Mouse (Mus musculus) megakaryocyte progenitor cell, adult 5-6 weeks (primary cell): ENCODE data around the gene Cdk10. TPM values are rescaled to one million over a fixed set of nuclear protein-coding genes. Genes with fewer than 3 reads are reported as not detected.

ENCODE experiments used
- ATAC-seq: replicated peaks from 2 replicates; pipeline ENCODE4 v1.8.0; 2016; ENCODE audit warnings: mild to moderate bottlenecking, moderate TSS enrichment, inconsistent platforms; ENCODE audit not compliant: poor library complexity
- total RNA-seq, 2 experiments: library from RNA; stranded (forward) in 1 of 2; stranded (reverse) in 1 of 2; fragments of 157-497, 149-512 nt in 1 of 2; fragments of 200-1000 nt in 1 of 2; gene quantifications; 2 replicates each; pipeline versions ENCODE4 v1.2.3 to v1.2.4; 2015 to 2017

Cdk10 gene
- total RNA-seq, 2 experiments from 2014 or later, result 16.1 to 34.9 TPM

DNA sequence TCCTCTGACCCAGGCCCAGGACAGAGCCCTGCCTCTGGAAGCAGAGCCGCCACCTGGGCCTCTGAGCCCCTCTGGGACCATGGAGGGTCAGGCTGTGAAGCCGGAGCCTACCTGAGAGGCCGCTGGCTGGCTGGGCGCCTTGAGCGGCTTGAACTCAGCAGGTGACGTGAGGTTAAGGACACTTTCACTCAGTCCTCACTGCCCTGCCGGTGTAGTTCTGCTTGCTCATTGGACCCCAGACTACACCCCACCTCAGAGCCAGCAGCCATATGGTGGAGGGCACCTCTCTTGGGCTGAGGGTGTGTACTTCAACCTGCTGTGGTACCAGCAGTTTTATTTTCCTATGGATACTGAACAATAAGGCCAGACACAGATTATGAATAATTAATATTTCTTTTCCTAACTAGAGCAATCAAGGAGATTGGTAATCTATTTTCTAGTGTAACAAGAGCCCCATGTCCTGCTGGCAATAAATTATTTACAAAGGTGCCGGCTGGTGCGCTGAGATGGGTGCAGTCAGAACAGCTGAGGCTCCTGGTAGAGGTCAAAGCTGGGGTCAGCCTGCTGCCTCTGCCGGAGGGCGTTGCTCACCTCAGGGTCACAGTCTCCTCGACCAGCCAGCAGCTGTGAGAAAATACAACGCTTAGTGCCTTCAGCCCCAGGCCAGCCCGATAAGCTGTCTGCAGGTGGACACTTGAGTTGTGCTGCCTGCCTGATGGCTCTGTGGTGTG is 43.4 kb downstream of the Cdk10 start:
- ATAC-seq, result no peak

DNA sequence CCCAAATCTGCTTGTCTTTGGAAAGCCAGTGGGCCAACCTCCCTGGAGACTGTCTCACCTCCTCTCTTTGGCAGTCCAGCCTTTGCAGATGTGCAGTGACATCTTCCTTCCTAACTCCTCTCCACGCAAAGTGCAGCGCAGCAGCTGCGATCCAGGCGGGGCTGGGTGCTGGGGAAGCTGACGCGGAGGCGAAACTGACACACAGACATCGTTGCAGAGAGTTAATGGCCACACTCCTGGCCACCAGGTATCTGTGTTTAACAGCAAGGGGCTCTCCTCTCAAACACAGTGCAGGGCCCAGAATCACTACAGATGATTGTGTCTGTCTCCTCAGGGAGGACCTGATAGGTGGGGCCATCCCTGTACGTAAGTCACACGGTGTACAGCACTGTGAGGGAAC is 46.5 kb downstream of the Cdk10 start:
- no peak for ATAC-seq

DNA sequence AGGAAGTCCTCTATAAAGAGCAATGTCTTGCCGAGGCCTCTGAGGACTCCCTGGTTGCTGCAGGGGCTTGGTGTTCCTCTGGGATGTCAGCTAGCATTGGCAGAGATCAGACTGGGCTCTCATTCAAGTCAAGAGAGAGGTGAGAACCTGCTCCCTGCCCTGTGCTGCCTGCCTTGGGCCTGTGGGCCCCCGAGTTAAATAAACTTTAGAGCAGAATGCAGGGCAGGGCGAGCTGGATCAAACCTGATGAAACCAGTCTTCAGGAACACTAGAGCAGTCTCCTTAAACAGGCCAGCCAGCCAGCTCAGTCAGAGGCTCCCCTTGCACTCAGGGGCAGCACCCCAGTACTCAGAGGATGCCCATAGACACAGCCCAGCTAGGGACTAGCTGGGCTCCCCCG is 47.3 kb downstream of the Cdk10 start:
- ATAC-seq, result no peak

DNA sequence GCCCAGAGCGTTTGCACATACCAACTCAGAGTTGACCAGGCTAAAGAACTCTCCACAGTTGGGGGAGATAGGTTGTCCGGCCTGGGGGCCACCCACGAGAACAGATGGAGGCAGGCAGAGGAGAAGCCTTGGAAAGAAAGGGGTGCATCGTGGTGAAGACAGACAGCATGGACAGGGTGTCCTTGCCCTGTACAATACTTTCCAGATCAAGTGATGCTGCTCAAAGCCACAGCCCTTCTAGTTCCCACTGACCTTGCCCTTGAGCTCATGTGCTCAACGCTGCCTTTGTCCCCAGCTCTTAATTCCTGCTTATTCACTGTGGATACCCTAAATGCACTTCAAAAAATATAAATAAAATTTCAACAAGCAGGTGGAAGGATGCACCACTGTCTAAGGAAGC is 49.8 kb downstream of the Cdk10 start:
- ATAC-seq, result no peak

DNA sequence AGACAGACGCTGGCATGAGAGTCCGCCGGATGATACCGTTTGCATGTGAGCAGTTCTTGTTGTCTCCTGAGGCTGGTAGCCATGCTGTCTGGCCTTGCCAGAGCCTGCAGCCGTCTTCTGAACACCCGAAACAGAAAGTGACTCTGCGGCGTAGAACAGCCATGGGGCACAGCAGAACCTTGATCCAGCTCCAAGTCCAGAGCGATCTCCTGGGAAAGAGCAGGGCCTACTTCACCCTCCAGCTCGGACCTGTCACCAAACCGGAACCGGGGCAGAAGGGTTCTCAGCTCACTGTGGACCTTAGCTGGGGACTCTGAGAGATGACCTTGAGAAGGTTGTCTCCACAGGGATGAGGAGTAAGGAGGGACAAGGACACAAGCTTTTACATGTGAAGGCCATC is 50.5 kb downstream of the Cdk10 start:
- ATAC-seq, result no peak

DNA sequence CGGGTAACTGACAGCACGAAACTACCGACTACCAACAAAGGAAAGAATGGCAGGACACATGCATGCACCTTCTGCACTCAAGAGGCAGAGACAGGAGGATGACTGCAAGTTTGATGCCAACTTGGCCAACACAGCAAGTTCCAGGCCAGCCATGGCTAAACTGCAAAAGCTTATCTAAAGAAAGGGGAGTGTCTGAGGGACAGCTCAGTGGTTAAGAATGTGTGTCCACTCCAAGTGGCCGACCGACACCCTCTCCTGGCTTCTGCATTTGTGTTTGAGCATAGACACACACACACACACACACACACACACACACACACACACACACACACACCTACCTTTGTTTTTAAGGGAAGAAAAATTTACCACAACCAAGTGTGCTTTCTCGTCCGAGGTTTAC is 53.8 kb downstream of the Cdk10 start:
- no peak for ATAC-seq

DNA sequence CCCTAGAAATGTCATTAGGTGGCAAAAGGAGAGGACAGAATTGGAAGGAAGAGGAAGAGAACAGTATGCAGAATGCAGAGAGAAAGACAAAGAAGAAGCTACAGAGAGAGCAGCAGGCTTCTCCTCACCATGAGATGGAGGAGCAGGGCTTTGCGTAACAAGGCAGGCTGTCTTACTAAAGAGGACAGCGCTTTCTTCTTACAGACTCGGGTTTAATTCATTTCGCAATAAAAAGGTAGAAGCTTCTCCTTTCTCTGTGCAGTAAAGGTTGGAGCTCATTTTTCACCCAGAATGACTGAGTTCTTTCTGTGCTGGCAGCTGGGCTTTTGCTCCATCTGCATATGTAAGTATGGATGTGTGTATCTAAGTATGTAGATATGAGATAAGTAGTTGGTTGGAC is 55.2 kb downstream of the Cdk10 start:
- peak; percentile 54 for ATAC-seq

DNA sequence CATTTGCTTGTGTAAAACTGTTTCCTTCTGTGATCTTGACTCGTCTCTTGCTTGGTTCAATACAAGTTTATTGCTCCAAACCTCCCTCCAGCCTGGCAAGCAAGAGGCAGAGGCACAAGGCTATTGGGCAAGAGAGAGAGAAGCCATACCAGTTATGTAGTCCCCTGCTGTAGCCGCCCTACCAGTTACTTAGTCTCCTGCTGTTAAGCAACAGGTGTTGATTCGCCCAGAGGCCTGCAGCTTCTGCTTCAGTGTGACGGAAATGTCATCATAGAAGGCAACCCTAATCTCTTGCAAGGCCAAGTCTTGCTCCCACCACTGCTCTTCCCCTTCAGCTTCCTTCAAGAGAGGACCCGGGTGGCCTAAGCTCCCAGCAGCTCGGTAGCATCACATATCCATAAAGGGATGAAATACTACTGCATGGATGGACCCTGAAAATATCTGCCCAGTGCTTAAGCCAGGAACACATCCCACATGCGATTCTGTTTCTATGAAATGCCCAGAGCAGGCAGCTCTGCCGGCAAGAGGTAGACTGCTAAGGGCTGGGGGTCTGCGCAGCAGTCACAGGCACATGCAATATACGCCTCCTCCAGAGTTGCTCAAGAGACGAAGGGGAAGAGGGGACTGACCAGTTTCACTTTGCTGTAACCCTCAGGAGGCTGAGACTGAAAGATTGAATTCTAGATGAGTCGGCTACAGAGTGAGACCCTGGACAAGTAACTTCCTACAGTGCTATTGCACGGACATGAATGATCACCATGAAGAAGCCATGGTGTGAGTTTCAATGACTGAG is 55.9 kb downstream of the Cdk10 start:
- ATAC-seq, result peak; percentile 89

Other genes with a start within 250 kb of the Cdk10 start
- 76.4 and 79.6 TPM in 2 replicates for gene Ankrd11, start 182.6 kb upstream of the Cdk10 start, total RNA-seq (2015)
- gene Ankrd11, start 182.6 kb upstream of the Cdk10 start, total RNA-seq (2017), result 69.2 and 72.6 TPM in 2 replicates
- gene Spg7, start 161.9 kb upstream of the Cdk10 start, total RNA-seq (2015), result 33.1 and 49.6 TPM in 2 replicates
- gene Spg7, start 161.9 kb upstream of the Cdk10 start, total RNA-seq (2017), result 61.1 and 74.1 TPM in 2 replicates
- 1,201 and 1,251 TPM in 2 replicates for gene Rpl13, start 122.5 kb upstream of the Cdk10 start, total RNA-seq (2015)
- 3,072 and 3,507 TPM in 2 replicates for gene Rpl13, start 122.5 kb upstream of the Cdk10 start, total RNA-seq (2017)
- gene Cpne7, start 107.5 kb upstream of the Cdk10 start, total RNA-seq (2015), result not detected in 2 replicates
- not detected in 2 replicates for gene Cpne7, start 107.5 kb upstream of the Cdk10 start, total RNA-seq (2017)
- gene Sult5a1, start 66.5 kb upstream of the Cdk10 start, total RNA-seq (2015), result not detected in 2 replicates
- not detected in 2 replicates for gene Sult5a1, start 66.5 kb upstream of the Cdk10 start, total RNA-seq (2017)
- gene Dpep1, start 38.6 kb upstream of the Cdk10 start, total RNA-seq (2015), result not detected in 2 replicates
- not detected in 2 replicates for gene Dpep1, start 38.6 kb upstream of the Cdk10 start, total RNA-seq (2017)
- gene Chmp1a, start 12.1 kb upstream of the Cdk10 start, total RNA-seq (2015), result 11.6 and 18.4 TPM in 2 replicates
- gene Chmp1a, start 12.1 kb upstream of the Cdk10 start, total RNA-seq (2017), result 24.5 and 26.7 TPM in 2 replicates
- 0.37 and 0.51 TPM in 2 replicates for gene Spata33, start 12.0 kb upstream of the Cdk10 start, total RNA-seq (2015)
- gene Spata33, start 12.0 kb upstream of the Cdk10 start, total RNA-seq (2017), result 1.9 and 5.0 TPM in 2 replicates
- gene Spata2l, start 11.4 kb downstream of the Cdk10 start, total RNA-seq (2015), result 1.7 and 2.1 TPM in 2 replicates
- 1.2 and 1.7 TPM in 2 replicates for gene Spata2l, start 11.4 kb downstream of the Cdk10 start, total RNA-seq (2017)
- gene Zfp276, start 29.4 kb downstream of the Cdk10 start, total RNA-seq (2015), result 6.8 and 8.8 TPM in 2 replicates
- gene Zfp276, start 29.4 kb downstream of the Cdk10 start, total RNA-seq (2017), result 5.8 and 13.2 TPM in 2 replicates
- gene Vps9d1, start 29.5 kb downstream of the Cdk10 start, total RNA-seq (2015), result 7.6 and 10.2 TPM in 2 replicates
- 10.3 and 16.2 TPM in 2 replicates for gene Vps9d1, start 29.5 kb downstream of the Cdk10 start, total RNA-seq (2017)
- 38.1 and 41.3 TPM in 2 replicates for gene Fanca, start 93.7 kb downstream of the Cdk10 start, total RNA-seq (2015)
- gene Fanca, start 93.7 kb downstream of the Cdk10 start, total RNA-seq (2017), result 32.1 and 34.5 TPM in 2 replicates
- gene Spire2, start 107.9 kb downstream of the Cdk10 start, total RNA-seq (2015), result 0.07 TPM in 1 of 2 replicates, not detected in the other
- gene Spire2, start 107.9 kb downstream of the Cdk10 start, total RNA-seq (2017), result 1.3 TPM in 1 of 2 replicates, not detected in the other
- 73.1 and 90.2 TPM in 2 replicates for gene Tcf25, start 148.9 kb downstream of the Cdk10 start, total RNA-seq (2015)
- 89.8 and 94.1 TPM in 2 replicates for gene Tcf25, start 148.9 kb downstream of the Cdk10 start, total RNA-seq (2017)
- not detected in 2 replicates for gene Mc1r, start 182.3 kb downstream of the Cdk10 start, total RNA-seq (2015)
- 0.12 and 0.14 TPM in 2 replicates for gene Mc1r, start 182.3 kb downstream of the Cdk10 start, total RNA-seq (2017)
- 0.15 TPM in 1 of 2 replicates, not detected in the other for gene Tubb3, start 186.6 kb downstream of the Cdk10 start, total RNA-seq (2015)
- gene Tubb3, start 186.6 kb downstream of the Cdk10 start, total RNA-seq (2017), result 0.17 TPM in 1 of 2 replicates, not detected in the other
- gene Def8, start 198.7 kb downstream of the Cdk10 start, total RNA-seq (2015), result 30.0 and 33.6 TPM in 2 replicates
- 47.5 and 63.1 TPM in 2 replicates for gene Def8, start 198.7 kb downstream of the Cdk10 start, total RNA-seq (2017)